Mouse (Mus musculus): ENCODE measurements around the gene Glt1d1. TPM values are rescaled to one million over a fixed set of nuclear protein-coding genes. Genes with fewer than 3 reads are reported as not detected.
"Not testable (repeated sequence)": the region's sequence is repeated elsewhere in the genome, so short reads cannot be mapped to it uniquely, and the experiment has no call there.

Glt1d1 gene
- polyA plus RNA-seq, 1 experiment from 2014 or later, result not detected

DNA sequence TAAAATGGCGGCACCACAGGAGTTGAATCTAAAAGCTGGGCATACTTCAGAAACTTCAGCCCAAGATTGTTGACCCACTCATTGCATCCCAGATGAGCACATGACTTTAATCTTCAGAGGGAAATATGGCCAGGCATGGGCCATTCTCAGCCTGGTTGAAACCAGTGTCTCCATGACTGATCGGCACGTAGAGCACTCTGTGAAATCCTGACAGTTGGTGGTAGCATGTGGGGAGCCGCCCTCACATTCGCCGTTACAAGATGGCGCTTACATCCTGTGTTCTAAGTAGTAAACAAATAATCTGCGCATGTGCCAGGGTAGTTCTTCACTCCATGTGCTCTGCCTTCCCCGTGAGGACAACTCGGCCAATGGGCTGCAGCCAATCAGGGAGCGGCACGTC lies 90.1 kb downstream of the Glt1d1 start:
- not testable (repeated sequence) for H3K9ac ChIP-seq (ENCODE audit: low read length); H3K36me3 ChIP-seq (ENCODE audit: control insufficient read depth, insufficient read depth); H3K4me2 ChIP-seq (ENCODE audit: low read depth, low read length); H3K27me3 ChIP-seq (ENCODE audit: control insufficient read depth, insufficient read depth, low read length); H3K4me3 ChIP-seq (ENCODE audit: low read length); ATAC-seq (replicated peaks; ENCODE audit: extremely low read depth, insufficient read depth, low FRiP score); H3K4me1 ChIP-seq (ENCODE audit: control insufficient read depth, insufficient read depth, low read length); H3K9me3 ChIP-seq (replicated peaks; ENCODE audit: control insufficient read depth, low read length); H3K27ac ChIP-seq (ENCODE audit: low read length)
- WGBS, result 91% methylated on average over 12 of the region's 12 CpGs

- 83% methylated on average over 2 of the region's 2 CpGs for WGBS
- no peak for ATAC-seq (replicated peaks; ENCODE audit: extremely low read depth, insufficient read depth, low FRiP score)
- H3K9me3 ChIP-seq (replicated peaks; ENCODE audit: control insufficient read depth, low read length), result peaks cover 2% of the 10 kb centered on the region; the same call in 1 of the 2 replicates
- no peak overlapping the region for H3K4me2 ChIP-seq (ENCODE audit: low read depth, low read length)
- H3K27ac ChIP-seq (ENCODE audit: low read length), result no peak overlapping the region
- H3K36me3 ChIP-seq (ENCODE audit: control insufficient read depth, insufficient read depth), result no peaks in the 10 kb centered on the region
- no peak overlapping the region for H3K4me3 ChIP-seq (ENCODE audit: low read length)
- no peak overlapping the region for H3K9ac ChIP-seq (ENCODE audit: low read length)
- no peaks in the 10 kb centered on the region for H3K27me3 ChIP-seq (ENCODE audit: control insufficient read depth, insufficient read depth, low read length)
- no peaks in the 10 kb centered on the region for H3K4me1 ChIP-seq (ENCODE audit: control insufficient read depth, insufficient read depth, low read length)
Observed at GRCm38 (mm10) chr5:127730351-127730750, 98.3 kb downstream of the Glt1d1 start.

GRCm38 (mm10) chr5:127741331-127741730 lies 109.3 kb downstream of the Glt1d1 start:
- Histone ChIP-seq H3K4me1 (ENCODE audit: control insufficient read depth, insufficient read depth, low read length) (no peaks in the 10 kb centered on the region), H3K9ac (ENCODE audit: low read length) (no peak overlapping the region), H3K4me3 (ENCODE audit: low read length) (no peak overlapping the region), H3K27me3 (ENCODE audit: control insufficient read depth, insufficient read depth, low read length) (no peaks in the 10 kb centered on the region), H3K36me3 (ENCODE audit: control insufficient read depth, insufficient read depth) (no peaks in the 10 kb centered on the region), H3K27ac (ENCODE audit: low read length) (no peak overlapping the region), H3K9me3 (replicated peaks; ENCODE audit: control insufficient read depth, low read length) (peaks cover 7% of the 10 kb centered on the region; the same call in 1 of the 2 replicates), H3K4me2 (ENCODE audit: low read depth, low read length) (no peak overlapping the region)
- WGBS, result 82% methylated on average over 16 of the region's 16 CpGs
- ATAC-seq (replicated peaks; ENCODE audit: extremely low read depth, insufficient read depth, low FRiP score), result no peak

DNA sequence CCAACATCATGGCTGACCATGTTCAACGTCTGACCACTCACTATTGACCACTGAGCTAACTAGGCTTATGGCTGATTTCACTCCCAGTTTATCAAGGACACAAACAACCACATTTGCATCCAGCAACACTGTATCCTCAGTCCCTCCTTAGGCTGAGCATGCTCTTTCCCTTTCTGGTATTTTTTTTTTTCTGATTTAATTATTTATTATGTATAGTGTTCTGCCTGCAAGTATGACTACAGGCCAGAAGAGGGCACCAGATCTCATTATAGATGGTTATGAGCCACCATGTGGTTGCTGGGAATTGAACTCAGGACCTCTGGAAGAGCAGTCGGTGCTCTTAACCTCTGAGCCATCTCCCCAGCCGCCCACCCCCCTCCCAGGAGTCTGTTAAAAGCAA lies 117.5 kb downstream of the Glt1d1 start:
- not testable (repeated sequence) for H3K9me3 ChIP-seq (replicated peaks; ENCODE audit: control insufficient read depth, low read length); ATAC-seq (replicated peaks; ENCODE audit: extremely low read depth, insufficient read depth, low FRiP score); H3K27me3 ChIP-seq (ENCODE audit: control insufficient read depth, insufficient read depth, low read length); H3K27ac ChIP-seq (ENCODE audit: low read length); H3K36me3 ChIP-seq (ENCODE audit: control insufficient read depth, insufficient read depth); H3K4me2 ChIP-seq (ENCODE audit: low read depth, low read length); H3K4me3 ChIP-seq (ENCODE audit: low read length); H3K9ac ChIP-seq (ENCODE audit: low read length); H3K4me1 ChIP-seq (ENCODE audit: control insufficient read depth, insufficient read depth, low read length)
- WGBS, result 83% methylated on average over 3 of the region's 3 CpGs

DNA sequence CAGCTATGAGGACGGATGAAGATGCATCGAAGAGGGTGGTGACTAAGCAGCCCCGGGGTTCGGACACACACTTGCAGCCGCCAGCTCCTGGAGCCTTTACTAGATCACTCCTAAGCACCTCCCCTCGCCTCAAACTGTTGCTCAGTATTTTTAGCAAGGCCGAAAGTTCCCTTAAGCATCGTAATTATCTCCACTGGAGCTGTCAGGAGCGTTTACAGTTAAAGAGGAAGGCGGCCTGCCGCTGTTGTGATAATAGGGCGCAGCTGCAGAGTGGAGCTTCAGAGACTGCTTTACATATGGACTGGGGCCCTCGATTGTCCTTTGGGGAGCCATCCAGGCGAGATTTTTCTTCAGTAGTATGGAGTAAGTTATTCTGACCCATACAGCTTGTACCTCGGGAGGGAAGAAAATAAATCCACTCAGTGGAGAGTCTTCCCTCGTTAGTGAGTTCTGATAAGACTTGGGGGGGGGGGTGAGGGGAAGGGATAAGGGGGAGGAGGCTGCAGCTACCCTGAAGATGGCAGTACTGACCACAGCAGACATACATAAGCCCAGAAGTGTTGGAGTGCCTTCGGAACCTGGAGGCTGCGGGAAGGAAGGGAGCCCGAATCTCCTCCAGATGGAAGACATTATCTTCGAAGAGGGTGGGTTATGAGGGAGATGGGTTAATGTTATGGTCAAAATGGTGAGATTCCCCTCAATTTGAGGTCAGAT lies 119.4 kb downstream of the Glt1d1 start:
- no peaks in the 10 kb centered on the region for H3K36me3 ChIP-seq (ENCODE audit: control insufficient read depth, insufficient read depth)
- H3K27me3 ChIP-seq (ENCODE audit: control insufficient read depth, insufficient read depth, low read length), result no peaks in the 10 kb centered on the region
- WGBS, result 18% methylated on average over 20 of the region's 20 CpGs
- no peak overlapping the region for H3K27ac ChIP-seq (ENCODE audit: low read length)
- H3K4me1 ChIP-seq (ENCODE audit: control insufficient read depth, insufficient read depth, low read length), result no peaks in the 10 kb centered on the region
- no peak for ATAC-seq (replicated peaks; ENCODE audit: extremely low read depth, insufficient read depth, low FRiP score)
- no peak overlapping the region for H3K4me3 ChIP-seq (ENCODE audit: low read length)
- H3K9me3 ChIP-seq (replicated peaks; ENCODE audit: control insufficient read depth, low read length), result no peaks in the 10 kb centered on the region
- H3K9ac ChIP-seq (ENCODE audit: low read length), result no peak overlapping the region
- peak overlapping the region; percentile 29 for H3K4me2 ChIP-seq (ENCODE audit: low read depth, low read length)

DNA sequence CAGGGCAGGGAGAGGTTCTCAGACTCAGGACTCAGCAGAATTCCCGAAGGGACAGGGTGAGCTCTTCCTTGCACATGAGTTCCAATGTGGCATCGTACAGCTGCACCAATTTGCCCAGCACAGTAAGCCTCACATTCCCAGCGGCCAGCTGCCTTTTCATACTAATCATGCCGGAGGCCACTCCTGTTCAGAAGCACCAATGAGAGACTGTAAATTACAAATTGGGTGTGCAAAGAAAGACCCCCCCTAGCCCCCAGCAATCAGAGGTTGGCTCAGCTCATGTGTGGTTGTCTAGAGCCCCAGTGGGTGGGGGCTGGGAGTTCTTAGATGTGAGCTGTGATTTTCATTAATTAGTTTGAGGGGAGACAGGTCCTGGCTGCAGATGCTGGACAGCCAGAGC lies 123.5 kb downstream of the Glt1d1 start:
- H3K9me3 ChIP-seq (replicated peaks; ENCODE audit: control insufficient read depth, low read length), result no peaks in the 10 kb centered on the region
- no peaks in the 10 kb centered on the region for H3K36me3 ChIP-seq (ENCODE audit: control insufficient read depth, insufficient read depth)
- 79% methylated on average over 4 of the region's 4 CpGs for WGBS
- H3K4me3 ChIP-seq (ENCODE audit: low read length), result no peak overlapping the region
- ATAC-seq (replicated peaks; ENCODE audit: extremely low read depth, insufficient read depth, low FRiP score), result no peak
- no peak overlapping the region for H3K27ac ChIP-seq (ENCODE audit: low read length)
- H3K4me2 ChIP-seq (ENCODE audit: low read depth, low read length), result no peak overlapping the region
- H3K27me3 ChIP-seq (ENCODE audit: control insufficient read depth, insufficient read depth, low read length), result no peaks in the 10 kb centered on the region
- no peak overlapping the region for H3K9ac ChIP-seq (ENCODE audit: low read length)
- H3K4me1 ChIP-seq (ENCODE audit: control insufficient read depth, insufficient read depth, low read length), result no peaks in the 10 kb centered on the region

- Histone ChIP-seq H3K4me2 (ENCODE audit: low read depth, low read length) (no peak overlapping the region), H3K4me1 (ENCODE audit: control insufficient read depth, insufficient read depth, low read length) (no peaks in the 10 kb centered on the region), H3K27ac (ENCODE audit: low read length) (no peak overlapping the region), H3K9me3 (replicated peaks; ENCODE audit: control insufficient read depth, low read length) (no peaks in the 10 kb centered on the region), H3K27me3 (ENCODE audit: control insufficient read depth, insufficient read depth, low read length) (no peaks in the 10 kb centered on the region), H3K36me3 (ENCODE audit: control insufficient read depth, insufficient read depth) (no peaks in the 10 kb centered on the region), H3K9ac (ENCODE audit: low read length) (no peak overlapping the region), H3K4me3 (ENCODE audit: low read length) (no peak overlapping the region)
- 77% methylated on average over 3 of the region's 3 CpGs for WGBS
- no peak for ATAC-seq (replicated peaks; ENCODE audit: extremely low read depth, insufficient read depth, low FRiP score)
Observed at GRCm38 (mm10) chr5:127756011-127756410, 123.9 kb downstream of the Glt1d1 start.

DNA sequence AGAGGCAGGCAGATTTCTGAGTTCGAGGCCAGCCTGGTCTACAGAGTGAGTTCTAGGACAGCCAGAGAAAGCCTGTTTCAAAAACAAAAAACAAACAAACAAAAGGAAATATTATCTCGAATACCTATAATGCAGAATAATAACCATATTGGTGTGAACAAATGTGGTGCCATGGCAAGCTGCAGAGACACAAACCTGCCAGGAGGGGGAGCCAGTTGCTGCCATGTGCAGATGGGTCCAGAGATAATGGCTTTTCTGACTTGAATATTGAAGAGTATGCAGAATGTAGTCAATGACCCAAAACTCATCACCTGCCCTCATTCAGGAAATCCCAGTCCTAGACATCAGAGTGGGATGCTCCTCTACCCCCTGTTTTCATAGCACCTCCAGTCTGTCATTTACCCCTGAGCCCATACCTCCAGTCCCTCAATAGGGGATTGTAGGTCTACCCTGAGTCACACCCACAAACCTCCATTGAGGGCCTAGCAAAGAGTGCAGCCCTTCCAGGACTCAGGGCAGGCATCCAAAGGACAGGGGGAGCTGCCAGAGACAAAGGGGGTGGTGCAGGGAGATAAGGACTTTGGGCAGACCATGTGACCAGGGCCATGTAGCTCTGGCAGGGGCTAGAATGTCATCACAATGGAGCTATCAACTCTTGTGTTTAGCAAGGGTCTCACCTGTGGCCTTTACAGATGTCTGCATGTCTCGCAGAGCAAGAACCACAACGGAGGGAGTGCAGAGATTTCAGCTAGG lies 124.8 kb downstream of the Glt1d1 start:
- Histone ChIP-seq H3K27me3 (ENCODE audit: control insufficient read depth, insufficient read depth, low read length) (no peaks in the 10 kb centered on the region), H3K4me1 (ENCODE audit: control insufficient read depth, insufficient read depth, low read length) (no peaks in the 10 kb centered on the region), H3K4me2 (ENCODE audit: low read depth, low read length) (no peak overlapping the region), H3K9me3 (replicated peaks; ENCODE audit: control insufficient read depth, low read length) (no peaks in the 10 kb centered on the region), H3K4me3 (ENCODE audit: low read length) (no peak overlapping the region), H3K27ac (ENCODE audit: low read length) (no peak overlapping the region), H3K36me3 (ENCODE audit: control insufficient read depth, insufficient read depth) (no peaks in the 10 kb centered on the region), H3K9ac (ENCODE audit: low read length) (no peak overlapping the region)
- WGBS, result 73% methylated on average over 4 of the region's 4 CpGs
- no peak for ATAC-seq (replicated peaks; ENCODE audit: extremely low read depth, insufficient read depth, low FRiP score)

DNA sequence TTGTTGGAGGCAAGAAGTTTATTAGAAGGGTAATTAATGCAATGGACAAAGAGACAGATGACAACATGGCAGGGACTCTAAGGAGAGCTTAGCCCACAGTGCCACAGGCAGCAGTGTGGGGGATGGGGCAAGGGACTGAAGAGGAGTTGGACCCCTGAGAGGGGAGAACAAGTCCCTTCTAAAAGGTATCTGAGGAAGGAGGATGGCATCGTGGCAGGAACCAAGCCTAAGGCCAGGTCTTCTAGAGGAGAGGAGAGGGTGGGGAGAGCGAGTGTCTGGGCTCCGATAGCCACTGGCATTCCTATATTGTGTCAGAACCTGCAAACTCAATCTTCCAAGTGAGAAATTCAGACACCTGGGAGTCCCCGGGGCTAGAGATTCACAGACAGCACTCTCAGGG lies 126.5 kb downstream of the Glt1d1 start:
- Histone ChIP-seq H3K27me3 (ENCODE audit: control insufficient read depth, insufficient read depth, low read length) (no peaks in the 10 kb centered on the region), H3K4me1 (ENCODE audit: control insufficient read depth, insufficient read depth, low read length) (no peaks in the 10 kb centered on the region), H3K9ac (ENCODE audit: low read length) (no peak overlapping the region), H3K36me3 (ENCODE audit: control insufficient read depth, insufficient read depth) (no peaks in the 10 kb centered on the region), H3K4me3 (ENCODE audit: low read length) (no peak overlapping the region), H3K4me2 (ENCODE audit: low read depth, low read length) (no peak overlapping the region), H3K27ac (ENCODE audit: low read length) (no peak overlapping the region), H3K9me3 (replicated peaks; ENCODE audit: control insufficient read depth, low read length) (no peaks in the 10 kb centered on the region)
- 65% methylated on average over 4 of the region's 4 CpGs for WGBS
- no peak for ATAC-seq (replicated peaks; ENCODE audit: extremely low read depth, insufficient read depth, low FRiP score)
